In genomic region chr1:33696016-33696415, GRCm38 (mm10) we compare ENCODE assay signal across 21 mouse cellular contexts. TPM values are rescaled to one million over a fixed set of nuclear protein-coding genes. Genes with fewer than 3 reads are reported as not detected.
DNase-seq lines count a peak whose midpoint lies in the region; ATAC-seq and TF ChIP-seq lines count a peak whose summit lies in the region.
"Had no signal": no experiment of that assay in that cellular context is flagged by ENCODE, and none has a peak within 500 bp of the region (broad histone marks: within the 10 kb centered on the region; RNA-seq: fewer than 3 reads in every experiment).

No protein-coding gene starts in this region.

- no peak for TF ChIP-seq POLR2A in embryonic fibroblast, embryonic 13.5 days (IDR thresholded peaks at IDR 0.05; ENCODE audit: low read depth, low read length)

- H3K9me3 ChIP-seq in heart, embryonic 10.5 days: no peaks in the 10 kb centered on the region
- H3K9me3 ChIP-seq in megakaryocyte, embryonic 14.5 days: no peaks in the 10 kb centered on the region
- no peaks in the 10 kb centered on the region for H3K9me3 ChIP-seq in lung, postnatal 0 days (ENCODE audit: low read length)
- H3K9me3 ChIP-seq: G1E had no signal

- H3K4me3 ChIP-seq in heart, embryonic 10.5 days: no peak overlapping the region
- H3K4me3 ChIP-seq in megakaryocyte, embryonic 14.5 days (replicated peaks): peak overlapping the region; percentile 30
- no peak overlapping the region for H3K4me3 ChIP-seq in embryonic fibroblast, embryonic 13.5 days (ENCODE audit: insufficient read depth, low read length)
- no peak overlapping the region for H3K4me3 ChIP-seq in lung, postnatal 0 days (ENCODE audit: low read depth, low read length)

- no peaks in the 10 kb centered on the region for H3K27me3 ChIP-seq in heart, embryonic 10.5 days (ENCODE audit: insufficient read depth, poor library complexity, severe bottlenecking)
- peaks cover 11% of the 10 kb centered on the region for H3K27me3 ChIP-seq in megakaryocyte, embryonic 14.5 days (replicated peaks)
- H3K27me3 ChIP-seq in lung, postnatal 0 days (replicated peaks; ENCODE audit: insufficient read depth, low read length): no peaks in the 10 kb centered on the region
- H3K27me3 ChIP-seq: Patski had no signal

- H3K27ac ChIP-seq in heart, embryonic 10.5 days: no peak overlapping the region
- peak overlapping the region; percentile 94; the same call in 1 of the 2 replicates for H3K27ac ChIP-seq in embryonic fibroblast, embryonic 13.5 days (ENCODE audit: insufficient read depth, low read length)
- no peak overlapping the region for H3K27ac ChIP-seq in lung, postnatal 0 days (ENCODE audit: low read length)

- no peak for TF ChIP-seq CTCF in embryonic fibroblast, embryonic 13.5 days (IDR thresholded peaks at IDR 0.05; ENCODE audit: borderline replicate concordance, insufficient read depth, low read length)
- TF ChIP-seq CTCF in lung, postnatal 0 days (IDR thresholded peaks at IDR 0.05): no peak

- H3K4me2 ChIP-seq in lung, postnatal 0 days (replicated peaks; ENCODE audit: low read depth, low read length): no peak overlapping the region

- DNase-seq in heart, adult 11 months: peak; percentile 61
- DNase-seq in heart, adult 18-20 months: no peak
- DNase-seq in heart, embryonic 10.5 days (ENCODE audit: low spot score): peak; percentile 52
- DNase-seq in heart, adult 9 months (ENCODE audit: low spot score in 2 of 2): no peak
- no peak for DNase-seq in lung, postnatal 0 days (ENCODE audit: low spot score)
- DNase-seq: adrenal gland, adult 2 months; adrenal gland, adult 8-10 months; adrenal gland, postnatal 10 days; adrenal gland, postnatal 14 days; adrenal gland, postnatal 25 days; adrenal gland, postnatal 36 days; B cell, adult 2 months; cerebellum, adult 11 months; cerebellum, adult 11-12 months had no signal

- ATAC-seq in megakaryocyte, adult 5-6 weeks (ENCODE audit: poor library complexity, severe bottlenecking): no peak
- ATAC-seq in lung, postnatal 0 days: no peak
- ATAC-seq: activated CD4-positive, CD25-positive, alpha-beta regulatory T cell, adult 4 months; CD4-positive, CD25-positive, alpha-beta regulatory T cell, adult 4 months; Patski had no signal

- no peaks in the 10 kb centered on the region for H3K36me3 ChIP-seq in heart, embryonic 10.5 days
- H3K36me3 ChIP-seq in megakaryocyte, embryonic 14.5 days (replicated peaks; ENCODE audit: low read length): no peaks in the 10 kb centered on the region
- no peaks in the 10 kb centered on the region for H3K36me3 ChIP-seq in lung, postnatal 0 days (ENCODE audit: insufficient read depth, low read length)
- H3K36me3 ChIP-seq: G1E had no signal

- WGBS in heart, embryonic 10.5 days: 78% methylated on average over 2 of the region's 2 CpGs
- 78% methylated on average over 2 of the region's 2 CpGs for WGBS in lung, postnatal 0 days

- H3K4me1 ChIP-seq in heart, embryonic 10.5 days: no peaks in the 10 kb centered on the region
- no peaks in the 10 kb centered on the region for H3K4me1 ChIP-seq in megakaryocyte, embryonic 14.5 days
- peaks cover 16% of the 10 kb centered on the region for H3K4me1 ChIP-seq in embryonic fibroblast, embryonic 13.5 days (ENCODE audit: control insufficient read depth, insufficient read depth, low read length)
- H3K4me1 ChIP-seq in lung, postnatal 0 days (ENCODE audit: insufficient read depth, low read depth, low read length): no peaks in the 10 kb centered on the region

- no peak for TF ChIP-seq EP300 in lung, postnatal 0 days (IDR thresholded peaks at IDR 0.05)

- no peak overlapping the region for H3K9ac ChIP-seq in lung, postnatal 0 days (replicated peaks; ENCODE audit: low read depth)

RNA-seq across cellular contexts. Expression of gene Rab23, which starts 23.7 kb away (rescaled TPM):
- total RNA-seq in heart, adult 18-20 months (2021): 10 to 100 TPM in 1 of 2 experiments, 1 to 10 TPM in 1; 7.8 to 10.4 TPM
- 16.1 and 18.1 TPM in 2 replicates for polyA plus RNA-seq in heart, embryonic 10.5 days (2016; fragmentation: Nextera tagmentation; extraction: Ambion mirVana)
- 0.45 TPM in 1 of 2 replicates, not detected in the other for polyA plus RNA-seq in megakaryocyte, embryonic 14.5 days (2012; ENCODE audit: insufficient read depth, low replicate concordance)
- 2.8 and 3.1 TPM in 2 replicates for total RNA-seq in megakaryocyte, adult 5-6 weeks (2015)
- 1.7 and 3.0 TPM in 2 replicates for total RNA-seq in megakaryocyte, adult 5-6 weeks (2017)
- polyA plus RNA-seq in embryonic fibroblast, embryonic 13.5 days (2011; ENCODE audit: insufficient read length, low read depth, missing spikeins): 77.8 and 107 TPM in 2 replicates
- polyA plus RNA-seq in lung, postnatal 0 days (2015; fragmentation: Nextera tagmentation; extraction: Ambion mirVana): 13.1 and 14.2 TPM in 2 replicates
- polyA plus RNA-seq: G1E had no signal

RNA-seq across cellular contexts. Expression of gene Prim2, which starts 26.4 kb away (rescaled TPM):
- total RNA-seq in heart, adult 18-20 months (2021): 1 to 10 TPM; 1.7 to 2.8 TPM
- polyA plus RNA-seq in heart, embryonic 10.5 days (2016; fragmentation: Nextera tagmentation; extraction: Ambion mirVana): 30.1 and 35.0 TPM in 2 replicates
- polyA plus RNA-seq in megakaryocyte, embryonic 14.5 days (2012; ENCODE audit: insufficient read depth, low replicate concordance): 1.4 and 2.1 TPM in 2 replicates
- total RNA-seq in megakaryocyte, adult 5-6 weeks (2015): 35.7 and 45.3 TPM in 2 replicates
- total RNA-seq in megakaryocyte, adult 5-6 weeks (2017): 48.3 and 51.7 TPM in 2 replicates
- 28.3 and 28.6 TPM in 2 replicates for polyA plus RNA-seq in embryonic fibroblast, embryonic 13.5 days (2011; ENCODE audit: insufficient read length, low read depth, missing spikeins)
- 7.1 and 7.6 TPM in 2 replicates for polyA plus RNA-seq in lung, postnatal 0 days (2015; fragmentation: Nextera tagmentation; extraction: Ambion mirVana)

Comparison
In these comparisons a context has a peak if more than half of its experiments do, and no peak if none do; other contexts are left out.
1. DNase-seq: peak in heart, adult 11 months (single experiment) and heart, embryonic 10.5 days (single experiment); none in heart, adult 18-20 months (0 of 2), heart, adult 9 months (0 of 2) and lung, postnatal 0 days (single experiment).